Mouse (Mus musculus) granulocyte monocyte progenitor cell, adult 5-6 weeks (primary cell): ENCODE results near the gene Rev3l. TPM values are rescaled to one million over a fixed set of nuclear protein-coding genes. Genes with fewer than 3 reads are reported as not detected.

Experiments used
- total RNA-seq, 2 experiments: library from RNA; stranded (forward) in 1 of 2; stranded (reverse) in 1 of 2; fragments of 200-712, 200-1000 nt in 1 of 2; fragments of >200 nt in 1 of 2; fragmentation: Nextera tagmentation in 1 of 2; gene quantifications; 2 replicates each; pipeline ENCODE4 v1.2.3; 2014 to 2017

Rev3l gene
- total RNA-seq, 2 experiments from 2014 or later = 23.5 to 47.6 TPM

Other genes starting within 250 kb of the Rev3l start
- gene Traf3ip2, start 119.2 kb upstream of the Rev3l start, total RNA-seq (2014; fragmentation: Nextera tagmentation) = 2.5 and 9.6 TPM in 2 replicates
- gene Traf3ip2, start 119.2 kb upstream of the Rev3l start, total RNA-seq (2017) = 2.9 and 8.5 TPM in 2 replicates
- gene Mfsd4b4, start 167.1 kb downstream of the Rev3l start, total RNA-seq (2014; fragmentation: Nextera tagmentation) = 10.0 and 13.4 TPM in 2 replicates
- 5.6 and 8.2 TPM in 2 replicates for gene Mfsd4b4, start 167.1 kb downstream of the Rev3l start, total RNA-seq (2017)
- gene Mfsd4b2, start 194.8 kb downstream of the Rev3l start, total RNA-seq (2014; fragmentation: Nextera tagmentation) = not detected in 2 replicates
- gene Mfsd4b2, start 194.8 kb downstream of the Rev3l start, total RNA-seq (2017) = not detected in 2 replicates
- gene Mfsd4b3, start 228.0 kb downstream of the Rev3l start, total RNA-seq (2014; fragmentation: Nextera tagmentation) = not detected in 2 replicates
- 0.57 TPM in 1 of 2 replicates, not detected in the other for gene Mfsd4b3, start 228.0 kb downstream of the Rev3l start, total RNA-seq (2017)